Mouse (Mus musculus) heart, embryonic 16.5 days (tissue): ENCODE measurements around the gene Garem2. TPM values are rescaled to one million over a fixed set of nuclear protein-coding genes. Genes with fewer than 3 reads are reported as not detected.

ENCODE experiments used
- polyA plus RNA-seq: library from polyadenylated mRNA; unstranded; fragments of >200 nt; fragmentation: Nextera tagmentation; extraction: Ambion mirVana; gene quantifications from 2 replicates; pipeline ENCODE4 v1.2.1, GENCODE M21; 2015

Gene Garem2
- polyA plus RNA-seq, 1 experiment from 2014 or later, result 0.12 TPM

Other genes with a start within 250 kb of the Garem2 start
- 0.09 TPM in 1 of 2 replicates, not detected in the other for gene Il6, start 92.0 kb upstream of the Garem2 start, polyA plus RNA-seq
- 99.3 and 110 TPM in 2 replicates for gene Tyms, start 31.5 kb upstream of the Garem2 start, polyA plus RNA-seq
- not detected in 2 replicates for gene 3110082J24Rik, start 925 bp downstream of the Garem2 start, polyA plus RNA-seq
- 349 and 361 TPM in 2 replicates for gene Hadha, start 50.0 kb downstream of the Garem2 start, polyA plus RNA-seq
- gene Hadhb, start 50.1 kb downstream of the Garem2 start, polyA plus RNA-seq, result 490 and 509 TPM in 2 replicates
- gene Adgrf3, start 100.6 kb downstream of the Garem2 start, polyA plus RNA-seq, result 0.33 and 0.44 TPM in 2 replicates
- gene Selenoi, start 127.4 kb downstream of the Garem2 start, polyA plus RNA-seq, result 12.8 and 14.2 TPM in 2 replicates
- gene Drc1, start 176.2 kb downstream of the Garem2 start, polyA plus RNA-seq, result 1.7 and 3.3 TPM in 2 replicates